Comparison of ENCODE assay signal across 12 mouse cellular contexts in the genomic region with DNA sequence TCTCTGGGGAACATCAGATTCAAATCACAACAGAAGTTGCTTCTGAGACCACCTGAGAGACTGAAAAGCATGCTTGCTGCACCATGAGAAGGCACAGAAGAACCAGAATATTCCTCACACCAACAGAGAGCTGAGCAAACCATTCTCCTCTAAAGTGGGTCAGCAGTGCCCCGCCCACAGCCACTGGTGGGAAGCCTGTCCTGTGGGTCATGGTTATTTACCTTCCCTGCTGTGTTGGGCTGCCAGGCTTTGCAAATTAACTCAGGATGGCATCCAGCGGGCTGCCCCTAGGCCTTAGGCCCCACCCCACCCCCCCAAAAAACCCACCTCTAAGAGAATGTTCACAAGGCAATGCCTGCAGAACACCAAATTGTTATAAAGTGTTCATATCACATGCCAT.
DNase-seq lines count a peak whose midpoint lies in the region.
"Had no signal": no experiment of that assay in that cellular context is flagged by ENCODE, and none has a peak within 500 bp of the region (broad histone marks: within the 10 kb centered on the region; RNA-seq: fewer than 3 reads in every experiment).

No protein-coding gene starts in this region.

- peak; percentile 53 for DNase-seq in cerebellum, adult 9-11 months
- no peak for DNase-seq in cerebellum, adult 8-10 months
- peak; percentile 12 for DNase-seq in Muller cell, postnatal 12 days (ENCODE audit: inconsistent ontology term)
- DNase-seq in retina, embryonic 14.5 days (ENCODE audit: low spot score): peak; percentile 7
- no peak for DNase-seq in spleen, adult 18-20 months
- no peak for DNase-seq in thymus, postnatal 10 days (ENCODE audit: low spot score in 2 of 2)
- DNase-seq: adrenal gland, adult 8-10 months; adrenal gland, postnatal 14 days; adrenal gland, postnatal 36 days; cerebellum, adult 18-20 months; cerebellum, postnatal 25 days; forebrain, postnatal 0 days had no signal

Comparison
In these comparisons a context has a peak if more than half of its experiments do, and no peak if none do; other contexts are left out.
1. DNase-seq: peak in cerebellum, adult 9-11 months (single experiment), Muller cell, postnatal 12 days (single experiment) and retina, embryonic 14.5 days (single experiment); none in cerebellum, adult 8-10 months (single experiment), spleen, adult 18-20 months (0 of 2) and thymus, postnatal 10 days (0 of 2).